Mouse (Mus musculus): ENCODE results near the gene Tbcd.

- TF ChIP-seq ZNF384 (IDR thresholded peaks at IDR 0.05; ENCODE audit: low read depth, low read length) = no peak
- TF ChIP-seq ZC3H11A (IDR thresholded peaks at IDR 0.05; ENCODE audit: borderline replicate concordance, low read depth, low read length) = no peak
Measured at GRCm38 (mm10) chr11:121529747-121530146, 78.0 kb downstream of the Tbcd start.

Measured in ES-E14 (cell line).